Mouse (Mus musculus) central nervous system, embryonic 18 days (tissue): ENCODE results near the gene Hus1. TPM values are rescaled to one million over a fixed set of nuclear protein-coding genes. Genes with fewer than 3 reads are reported as not detected.

Experiments
- polyA plus RNA-seq: library from polyadenylated mRNA; depleted of rRNA; stranded (reverse); fragments of >200 nt; gene quantifications from 2 replicates; pipeline ENCODE4 v1.2.3, GENCODE M21; 2012; rRNA removed

Gene Hus1
- 9.0 and 10.4 TPM in 2 replicates for polyA plus RNA-seq

GRCm38 (mm10) chr11:9010853-9011339 lies at the start of gene Hus1:
TSS of gene Hus1 (minus strand) at chr11:9011191.

GRCm38 (mm10) chr11:9048703-9049060 lies 37.7 kb upstream of the Hus1 start, which contains the start of gene Sun3:
TSS of gene Sun3 (minus strand) at chr11:9048991.

GRCm38 (mm10) chr11:9048011-9048702 lies 37.2 kb upstream of the Hus1 start, which contains the start of gene Gm11992:
TSS of gene Gm11992 (plus strand) at chr11:9048594.

GRCm38 (mm10) chr11:8973166-8973565 lies 37.8 kb downstream of the Hus1 start, which contains the start of gene Pkd1l1:
TSS of gene Pkd1l1 (minus strand) at chr11:8973266.

Other genes with a start within 250 kb of the Hus1 start
- gene Pkd1l1, start 37.9 kb downstream of the Hus1 start, polyA plus RNA-seq = 0.12 and 0.27 TPM in 2 replicates
- gene Gm11992, start 37.4 kb upstream of the Hus1 start, polyA plus RNA-seq = 1.3 and 1.9 TPM in 2 replicates
- gene Sun3, start 37.8 kb upstream of the Hus1 start, polyA plus RNA-seq = 0.06 and 0.13 TPM in 2 replicates
- 2.1 and 3.0 TPM in 2 replicates for gene Upp1, start 106.9 kb upstream of the Hus1 start, polyA plus RNA-seq
- 0.03 TPM in 2 replicates for gene Abca13, start 180.8 kb upstream of the Hus1 start, polyA plus RNA-seq